Mouse (Mus musculus) brain, embryonic 14.5 days (tissue): ENCODE measurements around the gene D630023F18Rik.

Experiments used
- CTCF ChIP-seq: fragments of 200-500 bp; IDR thresholded peaks from 2 replicates; pipeline ENCODE4 v1.5.1; 2012; ENCODE audit warnings: inconsistent platforms, mild to moderate bottlenecking, moderate library complexity, borderline replicate concordance; ENCODE audit not compliant: insufficient read depth, insufficient read length; ENCODE audit errors: extremely low read depth
- POLR2A ChIP-seq: fragments of 200-500 bp; IDR thresholded peaks from 2 replicates; pipeline ENCODE4 v1.6.1; 2012; ENCODE audit warnings: mild to moderate bottlenecking, inconsistent platforms, borderline replicate concordance; ENCODE audit not compliant: poor library complexity, insufficient read depth, insufficient read length, severe bottlenecking; ENCODE audit errors: extremely low read depth

DNA sequence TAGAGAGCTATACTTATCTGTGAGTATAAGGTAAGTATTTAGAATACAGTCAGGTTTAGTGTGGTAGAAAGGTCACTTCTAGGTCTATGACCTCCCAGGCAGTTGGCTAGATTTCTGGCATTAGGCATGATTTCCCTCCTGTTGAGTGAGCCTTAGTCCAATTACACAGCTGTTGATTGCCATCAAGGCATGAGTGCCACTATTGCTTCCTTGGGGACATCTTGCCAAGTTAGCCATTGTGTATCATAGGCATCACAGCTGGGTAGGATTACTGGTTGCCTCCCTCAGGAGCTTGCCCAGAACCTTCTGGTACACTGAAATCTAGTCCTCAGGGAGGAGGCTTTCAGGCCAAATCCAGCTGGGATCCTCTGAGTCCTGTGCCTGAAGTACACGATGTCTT lies 9.8 kb upstream of the D630023F18Rik start:
- TF ChIP-seq CTCF: no peak
- no peak for TF ChIP-seq POLR2A
